Mouse (Mus musculus): Measurements from ENCODE around the gene Rnf114.

The Rnf114 gene

GRCm38 (mm10) chr2:167474218-167474617 is 18.2 kb upstream of the Rnf114 start:
- no peak for DNase-seq (ENCODE audit: low read depth)

- no peak for DNase-seq (ENCODE audit: low read depth)
These were observed 16.8 kb upstream of the Rnf114 start for GRCm38 (mm10) chr2:167475596-167475995.

GRCm38 (mm10) chr2:167476200-167476688 is 16.2 kb upstream of the Rnf114 start:
- DNase-seq (ENCODE audit: low read depth) = no peak

GRCm38 (mm10) chr2:167476762-167477161 is 15.7 kb upstream of the Rnf114 start:
- DNase-seq (ENCODE audit: low read depth) = no peak

- DNase-seq (ENCODE audit: low read depth) = no peak
These were observed 14.3 kb upstream of the Rnf114 start for GRCm38 (mm10) chr2:167478128-167478527.

GRCm38 (mm10) chr2:167479501-167479900 is 12.9 kb upstream of the Rnf114 start:
- DNase-seq (ENCODE audit: low read depth) = no peak

- DNase-seq (ENCODE audit: low read depth) = no peak
These were observed 9.8 kb upstream of the Rnf114 start for GRCm38 (mm10) chr2:167482681-167483080.

- no peak for DNase-seq (ENCODE audit: low read depth)
These were observed 9.2 kb upstream of the Rnf114 start for GRCm38 (mm10) chr2:167483081-167483826.

GRCm38 (mm10) chr2:167483827-167484410 is 8.5 kb upstream of the Rnf114 start:
- no peak for DNase-seq (ENCODE audit: low read depth)

- DNase-seq (ENCODE audit: low read depth) = no peak
These were observed 7.5 kb upstream of the Rnf114 start for GRCm38 (mm10) chr2:167484932-167485331.

GRCm38 (mm10) chr2:167485501-167486377 is 6.7 kb upstream of the Rnf114 start:
- no peak for DNase-seq (ENCODE audit: low read depth)

- DNase-seq (ENCODE audit: low read depth) = no peak
These were observed 5.9 kb upstream of the Rnf114 start for GRCm38 (mm10) chr2:167486573-167486972.

- DNase-seq (ENCODE audit: low read depth) = no peak
These were observed 4.9 kb upstream of the Rnf114 start for GRCm38 (mm10) chr2:167487551-167487950.

- DNase-seq (ENCODE audit: low read depth) = no peak
These were observed 4.5 kb upstream of the Rnf114 start for GRCm38 (mm10) chr2:167487994-167488393.

GRCm38 (mm10) chr2:167490813-167491525 is 1.5 kb upstream of the Rnf114 start:
- DNase-seq (ENCODE audit: low read depth) = no peak

- DNase-seq (ENCODE audit: low read depth) = peak; percentile 83
These were observed 530 bp downstream of the Rnf114 start, which contains the start of gene Spata2 for GRCm38 (mm10) chr2:167492713-167493636. Gene Spata2, minus strand, starts transcription at chr2:167492887.

- no peak for DNase-seq (ENCODE audit: low read depth)
These were observed 4.0 kb downstream of the Rnf114 start for GRCm38 (mm10) chr2:167496437-167496836.

- no peak for DNase-seq (ENCODE audit: low read depth)
These were observed 4.8 kb downstream of the Rnf114 start for GRCm38 (mm10) chr2:167497272-167497671.

GRCm38 (mm10) chr2:167502554-167503252 is 10.3 kb downstream of the Rnf114 start:
- DNase-seq (ENCODE audit: low read depth) = no peak

- DNase-seq (ENCODE audit: low read depth) = no peak
These were observed 10.9 kb downstream of the Rnf114 start for GRCm38 (mm10) chr2:167503253-167503895.

Data from c-Kit-positive CD71-positive TER-119-negative erythroid progenitor cells, embryonic 14.5 days (primary cell).